Mouse (Mus musculus) limb, embryonic 14.5 days (tissue): Measurements from ENCODE around the gene Nrarp. TPM values are rescaled to one million over a fixed set of nuclear protein-coding genes. Genes with fewer than 3 reads are reported as not detected.

ENCODE experiments used
- ATAC-seq: fragments of 200-750 bp; cut with Nextera tagmentation; 2 replicates; pipeline ENCODE4 v1.8.0; 2017; ENCODE audit warnings: low read depth, moderate number of reproducible peaks, moderate TSS enrichment; ENCODE audit not compliant: low FRiP score
- DNase-seq: peaks from one replicate; pipeline ENCODE4 v3.0.0-alpha.2; 2015; ENCODE audit warnings: low spot score
- H3K27ac ChIP-seq: fragments of 300-500 bp; sonication (generic); replicated peaks from 2 replicates; pipeline ENCODE4 v1.5.1; 2014; ENCODE audit warnings: low read depth, mild to moderate bottlenecking, low read length, moderate library complexity, mixed read lengths
- H3K27me3 ChIP-seq: fragments of 300-500 bp; sonication (generic); 2 replicates; pipeline ENCODE4 v1.6.1; 2014; ENCODE audit warnings: low read length, mixed read lengths; ENCODE audit not compliant: control insufficient read depth, insufficient read depth
- H3K36me3 ChIP-seq: fragments of 300-500 bp; sonication (generic); 2 replicates; pipeline ENCODE4 v1.6.1; 2014; ENCODE audit warnings: mild to moderate bottlenecking, low read length, moderate library complexity, mixed read lengths; ENCODE audit not compliant: control insufficient read depth, insufficient read depth
- H3K4me1 ChIP-seq: fragments of 300-500 bp; sonication (generic); 2 replicates; pipeline ENCODE4 v1.6.1; 2014; ENCODE audit warnings: antibody characterized with exemption, low read length, mixed read lengths; ENCODE audit not compliant: control insufficient read depth, insufficient read depth
- H3K4me2 ChIP-seq: fragments of 300-500 bp; sonication (generic); replicated peaks from 2 replicates; pipeline ENCODE4 v1.6.1; 2014; ENCODE audit warnings: low read depth, mild to moderate bottlenecking, low read length, moderate library complexity; ENCODE audit not compliant: severe bottlenecking
- H3K4me3 ChIP-seq: fragments of 300-500 bp; sonication (generic); replicated peaks from 2 replicates; pipeline ENCODE4 v1.5.1; 2014; ENCODE audit warnings: low read length
- H3K9ac ChIP-seq: fragments of 300-500 bp; sonication (generic); 2 replicates; pipeline ENCODE4 v1.6.1; 2014; ENCODE audit warnings: mild to moderate bottlenecking, low read depth, low read length, moderate library complexity; ENCODE audit not compliant: severe bottlenecking
- H3K9me3 ChIP-seq: fragments of 300-500 bp; sonication (generic); 2 replicates; pipeline ENCODE4 v1.6.1; 2016; ENCODE audit warnings: low read length; ENCODE audit not compliant: control insufficient read depth
- POLR2A ChIP-seq: fragments of 200-500 bp; IDR thresholded peaks from 2 replicates; pipeline ENCODE4 v1.8.0; 2012; ENCODE audit warnings: inconsistent platforms, mild to moderate bottlenecking, moderate library complexity, borderline replicate concordance; ENCODE audit not compliant: insufficient read depth, insufficient read length; ENCODE audit errors: extremely low read depth
- WGBS: fragments of 180-500 bp; shearing (Covaris S2); extraction: QIAGEN DNeasy Blood & Tissue Kit; methylation state at CpG from one replicate; pipeline ENCODE4 v1.1.7; 2014; 5-methylcytosine and 5-hydroxymethylcytosine counted together
- polyA plus RNA-seq, 2 experiments: library from polyadenylated mRNA; depleted of rRNA in 1 of 2; stranded (reverse) in 1 of 2; unstranded in 1 of 2; fragments of >200 nt; fragmentation: Nextera tagmentation in 1 of 2; extraction: Ambion mirVana in 1 of 2; gene quantifications; 2 replicates each; pipeline versions ENCODE4 v1.2.1 to v1.2.3; 2012 to 2014

The Nrarp gene
- polyA plus RNA-seq, 2 experiments = 27.7 to 34.0 TPM

- 77% methylated on average over 2 of the region's 2 CpGs for WGBS
- Histone ChIP-seq H3K4me2 (no peak overlapping the region), H3K9me3 (no peaks in the 10 kb centered on the region), H3K27me3 (peaks cover 58% of the 10 kb centered on the region), H3K4me3 (peak overlapping the region; percentile 55; the same call in 1 of the 2 replicates), H3K4me1 (peaks cover 22% of the 10 kb centered on the region), H3K9ac (no peak overlapping the region), H3K36me3 (no peaks in the 10 kb centered on the region), H3K27ac (no peak overlapping the region)
- ATAC-seq = no peak
- no peak for TF ChIP-seq POLR2A
- no peak for DNase-seq
Observed at GRCm38 (mm10) chr2:25183336-25183735, 2.8 kb downstream of the Nrarp start.

- no peak overlapping the region for H3K4me3 ChIP-seq
- H3K9me3 ChIP-seq = no peaks in the 10 kb centered on the region
- ATAC-seq = no peak
- DNase-seq = no peak
- H3K27me3 ChIP-seq = peaks cover 54% of the 10 kb centered on the region
- H3K4me2 ChIP-seq = no peak overlapping the region
- H3K9ac ChIP-seq = no peak overlapping the region
- no peaks in the 10 kb centered on the region for H3K36me3 ChIP-seq
- H3K27ac ChIP-seq = no peak overlapping the region
- peaks cover 18% of the 10 kb centered on the region for H3K4me1 ChIP-seq
- WGBS = 87% methylated on average over 7 of the region's 7 CpGs
- no peak for TF ChIP-seq POLR2A
Observed at GRCm38 (mm10) chr2:25184496-25184895, 3.9 kb downstream of the Nrarp start.

DNA sequence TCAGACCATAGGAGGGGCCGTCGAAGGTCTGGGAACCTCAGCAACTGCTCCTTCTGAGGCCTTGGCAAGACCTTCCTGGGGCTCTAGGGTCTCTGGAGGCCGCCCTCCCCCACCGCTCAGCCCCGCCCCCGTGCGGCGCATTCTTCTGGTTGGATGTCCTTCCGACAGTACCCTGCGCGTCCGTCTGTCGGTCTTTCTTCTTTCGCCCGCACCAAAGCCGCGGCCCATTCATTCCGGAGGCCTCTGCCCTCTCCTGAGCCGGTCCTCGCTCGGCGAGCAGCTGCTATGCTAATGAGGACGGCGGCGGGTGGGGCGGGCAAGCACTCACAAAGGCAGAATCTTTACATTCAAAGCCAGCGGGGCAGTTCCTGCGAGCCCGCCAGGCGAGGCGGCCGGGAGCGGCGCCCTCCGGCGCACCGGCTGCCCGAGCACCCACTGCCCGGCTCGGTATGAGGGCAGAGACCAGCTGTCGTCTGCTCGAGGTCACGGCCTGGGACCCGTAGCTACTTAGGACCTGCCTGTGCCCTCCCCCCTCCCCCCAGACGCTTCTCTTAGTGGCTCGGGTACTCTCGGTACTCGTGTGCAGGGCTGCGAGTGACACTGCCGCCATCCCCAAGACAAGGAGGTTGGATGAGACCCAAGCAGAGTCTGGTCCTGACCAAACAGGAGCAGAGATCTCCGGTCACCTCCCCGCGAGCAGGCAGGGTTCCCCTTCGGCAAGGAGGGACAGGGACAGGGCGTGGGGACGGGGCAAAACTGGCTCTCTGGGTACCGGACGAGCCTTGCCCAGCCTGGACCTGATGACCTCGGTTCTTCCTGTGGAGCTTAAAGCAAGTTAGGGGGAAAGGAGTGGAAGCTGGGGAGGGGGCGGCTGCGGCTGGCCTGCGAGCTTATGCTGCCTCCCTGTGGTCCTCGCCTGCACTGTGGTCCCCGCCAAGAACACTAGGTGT is 5.3 kb downstream of the Nrarp start:
- TF ChIP-seq POLR2A = no peak
- H3K27ac ChIP-seq = no peak overlapping the region
- peaks cover 40% of the 10 kb centered on the region for H3K27me3 ChIP-seq

DNA sequence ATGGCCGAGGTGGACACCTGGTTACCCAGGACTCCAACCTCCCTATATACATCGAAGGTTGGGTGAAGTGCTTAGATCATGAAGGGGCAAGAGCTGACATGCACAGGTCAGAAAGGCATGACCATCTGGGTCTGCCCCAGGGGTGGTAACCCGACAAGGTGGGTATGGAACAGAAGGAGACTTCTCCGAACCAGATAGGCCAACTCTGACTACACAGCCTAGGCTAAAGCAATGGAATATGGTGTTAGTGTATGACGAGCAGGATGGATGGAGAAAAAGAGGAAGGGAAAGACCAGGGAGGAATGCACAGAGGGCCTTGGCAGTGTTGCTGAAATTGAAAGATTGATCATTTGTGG is 6.0 kb downstream of the Nrarp start:
- Histone ChIP-seq H3K27ac (no peak overlapping the region), H3K4me1 (no peaks in the 10 kb centered on the region), H3K4me3 (peak overlapping the region; percentile 45), H3K9me3 (no peaks in the 10 kb centered on the region), H3K4me2 (peak overlapping the region; percentile 88), H3K9ac (no peak overlapping the region), H3K27me3 (peaks cover 33% of the 10 kb centered on the region), H3K36me3 (no peaks in the 10 kb centered on the region)
- WGBS = 30% methylated on average over 5 of the region's 5 CpGs
- TF ChIP-seq POLR2A = no peak
- no peak for ATAC-seq
- no peak for DNase-seq

More for the DNA sequence above, 5.3 kb downstream of the Nrarp start:
- DNase-seq (no peak), ATAC-seq (peak; percentile 73)
- no peaks in the 10 kb centered on the region for H3K9me3 ChIP-seq
- peak overlapping the region; percentile 45 for H3K4me3 ChIP-seq
- H3K36me3 ChIP-seq = no peaks in the 10 kb centered on the region
- H3K4me2 ChIP-seq = peak overlapping the region; percentile 88
- H3K4me1 ChIP-seq = peaks cover 6% of the 10 kb centered on the region
- H3K9ac ChIP-seq = peak overlapping the region; percentile 56
- WGBS = 2% methylated on average over 45 of the region's 64 CpGs

GRCm38 (mm10) chr2:25187841-25188240 is 7.3 kb downstream of the Nrarp start:
- TF ChIP-seq POLR2A = no peak
- DNase-seq = no peak
- WGBS = 83% methylated on average over 6 of the region's 6 CpGs
- Histone ChIP-seq H3K4me1 (no peaks in the 10 kb centered on the region), H3K4me3 (no peak overlapping the region), H3K4me2 (no peak overlapping the region), H3K9me3 (no peaks in the 10 kb centered on the region), H3K27me3 (peaks cover 21% of the 10 kb centered on the region), H3K27ac (no peak overlapping the region), H3K36me3 (no peaks in the 10 kb centered on the region), H3K9ac (no peak overlapping the region)
- ATAC-seq = no peak
